Mouse (Mus musculus) kidney, postnatal 10 days (tissue): ENCODE results near the gene Bcam.
A peak's percentile ranks its signal among the peaks of the same experiment; 100 is the strongest.

Experiments used
- DNase-seq: peaks from one replicate; pipeline ENCODE4 v3.0.0; 2021; ENCODE audit warnings: mixed read lengths

Bcam gene

DNA sequence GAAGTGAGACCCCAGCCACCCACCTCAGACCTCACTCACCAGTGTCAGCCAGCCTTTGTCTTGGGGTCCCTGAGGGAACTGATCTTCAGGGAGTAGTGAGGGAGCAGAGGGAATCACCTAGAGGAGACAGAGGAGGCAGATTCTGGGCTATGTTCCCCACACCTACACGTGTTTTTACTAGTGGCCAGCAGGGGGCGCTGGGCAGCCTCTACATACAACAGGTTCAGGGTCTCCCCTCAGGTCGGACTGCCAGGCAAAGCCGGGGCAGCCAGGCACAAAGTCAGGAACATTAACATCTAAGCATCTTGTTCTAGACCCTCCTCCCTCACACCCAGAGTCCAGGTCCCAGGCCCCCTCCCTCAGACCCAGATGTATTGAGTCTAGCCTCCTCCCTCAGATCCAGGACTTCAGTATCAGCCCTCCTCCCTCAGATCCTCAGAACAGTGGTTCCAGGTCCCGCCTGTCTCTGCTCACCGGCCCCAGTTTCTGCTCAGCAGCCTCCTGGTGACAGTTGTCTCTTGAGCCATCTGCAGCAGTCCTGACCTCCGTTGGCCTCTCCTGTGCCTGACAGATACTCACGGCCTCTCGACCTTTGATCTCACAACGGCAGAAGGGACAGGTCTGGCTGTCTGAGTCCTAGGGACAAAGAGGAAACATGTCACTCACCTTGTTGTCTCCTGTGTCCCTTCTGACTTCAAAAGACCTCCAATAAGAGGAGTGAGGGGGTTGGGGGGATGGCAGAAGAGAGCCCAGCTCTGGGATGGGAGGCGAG lies 14.1 kb upstream of the Bcam start:
- no peak for DNase-seq

DNA sequence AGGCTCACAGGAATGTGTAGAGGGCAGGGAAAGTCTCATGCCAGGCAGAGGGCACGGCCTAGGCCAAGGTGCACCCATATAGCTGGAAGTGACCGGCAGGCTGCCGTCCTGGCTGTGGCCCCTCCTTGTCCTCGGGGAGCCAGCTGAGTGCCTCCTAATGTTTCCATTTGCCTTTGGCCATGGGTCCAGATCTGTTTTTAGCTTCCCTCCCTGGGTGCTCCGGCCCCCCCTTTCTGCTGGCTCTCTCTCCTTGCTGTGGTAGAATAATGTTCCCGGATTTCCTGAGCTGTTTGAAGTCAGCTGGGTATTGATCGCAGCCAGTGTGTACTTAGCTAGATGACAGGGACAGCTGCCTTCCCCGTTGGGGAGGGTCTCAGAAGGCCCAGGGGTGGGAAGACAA lies 12.8 kb upstream of the Bcam start:
- no peak for DNase-seq

DNA sequence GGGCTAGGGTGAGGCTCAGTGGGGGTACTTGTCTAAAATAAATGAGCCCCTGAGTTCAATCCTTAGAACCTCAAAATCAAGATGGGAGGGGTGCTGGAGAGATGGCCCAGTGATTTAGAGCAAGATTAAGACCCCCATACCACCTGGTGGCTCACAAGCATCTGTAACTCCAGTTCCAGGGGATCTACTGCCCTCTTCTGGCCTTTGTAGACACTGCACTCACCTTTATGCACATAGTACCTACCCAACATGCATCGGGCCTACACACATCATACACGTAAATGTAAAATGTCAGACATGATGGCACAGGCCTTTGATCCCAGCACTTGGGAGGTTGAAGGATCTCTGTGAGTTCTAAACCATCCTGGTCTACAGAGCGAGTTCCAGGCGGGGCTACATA lies 11.8 kb upstream of the Bcam start:
- peak; percentile 77 for DNase-seq

DNA sequence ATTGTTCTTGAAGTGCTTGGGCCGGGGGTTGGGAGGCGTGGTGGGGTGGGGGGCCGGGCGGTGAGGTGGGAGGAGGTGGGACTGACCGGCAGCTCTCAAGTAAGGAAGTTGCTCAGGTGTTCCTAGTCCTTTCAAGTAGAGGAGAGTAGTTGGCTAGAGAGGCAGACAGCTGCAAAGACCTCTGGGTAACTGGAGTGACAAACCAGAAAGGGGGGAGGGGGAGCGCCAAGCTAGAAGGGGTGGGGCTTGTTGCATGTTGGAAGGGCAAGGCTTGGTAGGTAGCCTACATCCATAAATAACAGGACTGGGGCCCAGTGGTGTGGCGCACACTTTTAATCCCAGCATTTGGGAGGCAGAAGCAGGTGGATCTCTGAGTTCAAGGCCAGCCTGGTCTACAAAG lies 10.9 kb upstream of the Bcam start:
- DNase-seq: no peak

DNA sequence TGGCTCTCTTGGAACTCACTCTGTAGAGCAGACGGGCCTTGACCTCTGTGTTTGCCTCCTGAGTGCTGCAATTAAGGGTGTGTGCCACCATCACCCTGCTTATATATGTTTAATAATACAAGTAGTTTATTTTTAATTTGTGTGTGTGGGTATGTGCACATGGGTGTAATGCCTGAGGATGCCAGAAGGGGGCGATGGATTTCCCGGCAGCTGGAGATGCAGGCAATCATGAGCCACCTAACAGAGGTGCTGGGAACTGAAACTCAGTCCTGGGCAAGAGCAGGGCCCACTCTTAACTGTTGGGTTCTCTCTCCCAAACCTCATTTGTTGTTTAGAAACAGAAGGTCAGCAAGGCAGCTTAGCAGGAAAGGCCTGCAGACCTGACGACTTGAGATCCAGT lies 9.1 kb upstream of the Bcam start:
- DNase-seq: no peak

DNA sequence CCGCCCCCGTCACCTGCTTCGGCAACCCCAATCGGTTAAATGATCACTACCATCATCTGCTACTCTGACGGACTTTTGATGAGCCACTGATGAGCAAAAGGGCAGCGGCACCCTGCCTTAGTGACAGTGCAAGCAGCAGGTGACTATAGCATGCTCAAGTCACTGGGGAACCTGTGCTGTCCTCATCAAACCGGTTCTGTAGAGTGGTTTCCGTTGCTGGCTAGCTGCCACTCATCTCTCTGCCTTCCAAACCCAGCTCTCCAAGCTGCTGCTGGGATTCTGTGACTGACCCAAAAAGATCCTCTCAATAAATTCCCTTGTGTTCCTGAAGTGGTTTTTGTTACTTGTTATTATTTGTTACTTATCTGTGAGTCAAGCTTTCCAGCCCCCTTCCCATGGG lies 7.8 kb upstream of the Bcam start:
- no peak for DNase-seq

DNA sequence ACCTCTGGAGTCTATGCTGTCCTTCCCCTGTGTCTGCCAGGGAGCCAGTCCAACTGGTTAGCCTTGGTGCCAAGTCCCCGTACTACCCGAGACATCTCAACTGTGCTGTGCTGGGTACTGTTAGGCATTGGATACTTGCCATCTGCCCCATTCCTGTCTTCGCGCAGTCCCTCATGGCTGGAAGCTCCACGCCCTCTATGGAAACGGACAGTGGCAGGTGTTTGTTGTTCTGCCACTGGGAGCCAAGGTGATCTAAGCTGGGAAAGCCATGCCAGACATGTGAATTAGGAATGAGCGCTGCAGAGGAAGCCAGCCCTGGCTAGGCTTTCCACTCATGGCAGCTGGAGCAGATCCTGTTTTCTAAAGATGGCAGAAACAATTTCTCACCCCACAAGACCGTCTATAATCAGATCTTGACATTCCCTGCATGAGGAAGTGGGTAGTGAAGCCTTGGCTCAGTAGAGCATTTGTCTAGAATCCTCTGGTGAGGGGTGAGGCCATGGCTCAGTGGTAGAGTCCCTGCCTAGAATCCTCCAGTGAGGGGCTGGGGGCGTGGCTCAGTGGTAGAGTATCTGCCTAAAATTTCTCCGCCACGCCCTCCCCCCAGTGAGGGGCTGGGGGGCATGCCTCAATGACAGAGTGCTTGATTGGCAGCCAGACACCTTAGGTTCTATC lies 6.4 kb upstream of the Bcam start:
- no peak for DNase-seq

DNA sequence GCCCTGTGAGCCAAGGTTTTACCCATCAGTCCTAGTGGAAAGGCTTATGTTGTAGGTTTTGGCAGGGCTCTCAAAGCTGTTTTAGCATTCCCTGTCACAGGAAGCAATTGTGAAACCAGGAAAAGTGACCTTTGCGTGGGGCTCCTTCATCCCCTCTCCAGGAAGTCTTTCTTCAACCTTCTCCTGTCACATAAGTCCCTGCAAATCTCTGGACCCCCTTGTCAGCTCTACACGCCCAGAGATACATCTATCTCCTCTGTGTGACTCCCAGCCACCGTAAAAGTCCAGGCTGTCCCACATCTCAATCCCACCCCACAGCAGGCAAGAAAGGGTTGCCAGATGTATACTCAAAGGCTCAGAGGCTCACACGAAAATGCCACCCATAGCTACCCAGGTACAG lies 866 bp upstream of the Bcam start:
- DNase-seq: no peak

DNA sequence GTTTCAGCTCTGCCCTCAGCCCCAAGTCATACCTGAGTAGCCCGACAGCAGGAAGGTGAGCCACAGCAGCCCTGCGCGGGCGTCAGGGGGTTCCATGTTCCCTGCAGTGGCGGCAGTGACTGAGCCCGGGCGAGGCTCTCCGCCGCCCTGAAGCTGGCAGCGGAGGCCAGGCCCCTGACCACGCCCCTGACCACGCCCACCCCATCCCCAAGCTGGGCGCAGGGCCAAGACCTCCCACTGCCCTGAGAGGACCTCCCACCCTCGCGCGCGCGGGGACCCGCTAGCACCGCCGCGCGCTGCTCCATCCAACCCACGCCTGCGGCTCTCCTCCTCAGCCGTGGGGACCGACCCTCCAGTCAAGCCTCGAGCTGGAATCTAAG lies 451 bp downstream of the Bcam start:
- DNase-seq: peak; percentile 97

DNA sequence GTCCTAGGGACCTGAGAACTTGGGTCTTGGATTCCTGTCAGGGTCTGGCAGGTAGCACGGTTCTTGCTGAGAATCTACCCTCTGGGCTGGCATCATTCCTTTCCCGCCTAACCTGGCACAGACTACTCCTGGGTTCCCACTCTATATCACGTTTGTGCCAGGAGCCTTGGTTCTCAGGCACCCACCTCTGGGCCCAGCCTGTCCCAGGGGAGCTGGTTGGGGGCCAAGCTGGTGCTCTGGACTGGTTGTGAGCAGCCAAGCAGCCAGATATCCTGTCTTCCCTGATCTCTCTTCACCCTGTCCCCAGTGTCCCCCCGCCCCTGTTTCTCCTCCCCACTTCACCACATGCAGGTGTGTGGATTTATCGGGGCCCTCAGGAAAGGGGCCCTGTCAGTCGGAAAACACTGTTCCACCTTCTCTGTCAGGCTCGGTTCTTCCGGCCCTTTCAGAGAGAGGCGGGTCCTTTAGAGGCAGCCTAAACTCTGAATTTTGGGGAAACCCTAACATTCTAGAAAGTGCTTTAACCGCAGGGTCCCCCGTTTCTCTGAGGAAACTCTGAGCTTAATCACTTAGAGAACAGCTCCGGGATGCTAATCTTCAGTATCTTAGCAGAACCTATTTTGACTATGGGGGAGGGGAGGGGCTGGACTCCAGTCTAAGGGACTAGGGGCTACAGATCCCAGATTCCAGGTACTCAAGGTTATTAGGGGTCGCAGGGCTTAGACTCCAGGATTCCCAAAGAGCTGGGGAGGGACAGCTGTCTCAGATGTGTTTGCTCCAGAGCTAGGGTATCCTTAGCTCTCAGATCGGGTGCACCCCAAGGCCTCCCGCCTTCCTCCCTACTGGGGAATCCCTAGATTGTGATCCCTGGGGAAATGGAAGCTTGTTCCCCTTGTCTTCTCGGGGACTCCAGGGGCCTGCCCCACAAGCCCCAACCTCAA lies 1.1 kb downstream of the Bcam start:
- no peak for DNase-seq

DNA sequence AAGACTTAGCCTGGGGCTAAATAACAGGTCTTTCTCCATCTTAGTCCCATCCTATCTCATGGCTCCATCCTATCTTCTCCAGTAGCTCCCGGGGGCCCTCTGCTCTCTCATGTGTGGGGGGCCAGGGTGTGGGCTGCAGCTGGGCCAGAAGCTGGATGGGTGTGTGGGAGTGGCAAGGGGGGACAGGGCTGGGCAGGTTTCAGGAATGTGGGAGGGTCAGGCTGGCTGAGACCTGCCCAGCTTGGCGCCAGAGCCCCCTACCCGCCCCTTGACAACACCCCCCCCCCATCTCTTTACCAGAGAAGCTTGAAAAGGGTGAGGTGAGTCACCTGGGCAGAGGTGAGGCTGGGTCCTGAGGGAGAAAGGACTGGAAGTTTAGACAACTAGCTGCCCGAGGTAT lies 1.8 kb downstream of the Bcam start:
- DNase-seq: peak; percentile 65

DNA sequence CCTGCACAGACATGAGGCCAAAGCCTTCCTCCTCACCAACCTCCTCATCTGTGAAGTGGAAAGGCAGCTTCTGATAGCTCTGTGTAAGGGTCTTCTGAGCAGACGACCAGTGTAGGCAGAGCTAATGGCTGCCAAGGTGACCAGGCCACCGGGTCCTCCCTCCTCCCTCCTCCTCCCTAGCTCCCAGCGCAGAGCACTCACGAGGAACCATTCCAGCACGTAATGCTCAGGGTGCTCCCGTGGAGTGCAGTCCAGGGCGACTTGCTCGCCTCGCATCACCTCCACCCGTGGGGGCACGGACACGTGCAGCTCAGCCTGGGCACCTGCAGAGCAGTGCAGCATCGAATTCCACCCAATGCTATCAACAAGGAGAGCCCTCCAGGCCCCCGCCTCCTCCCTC lies 2.6 kb downstream of the Bcam start:
- DNase-seq: peak; percentile 56

DNA sequence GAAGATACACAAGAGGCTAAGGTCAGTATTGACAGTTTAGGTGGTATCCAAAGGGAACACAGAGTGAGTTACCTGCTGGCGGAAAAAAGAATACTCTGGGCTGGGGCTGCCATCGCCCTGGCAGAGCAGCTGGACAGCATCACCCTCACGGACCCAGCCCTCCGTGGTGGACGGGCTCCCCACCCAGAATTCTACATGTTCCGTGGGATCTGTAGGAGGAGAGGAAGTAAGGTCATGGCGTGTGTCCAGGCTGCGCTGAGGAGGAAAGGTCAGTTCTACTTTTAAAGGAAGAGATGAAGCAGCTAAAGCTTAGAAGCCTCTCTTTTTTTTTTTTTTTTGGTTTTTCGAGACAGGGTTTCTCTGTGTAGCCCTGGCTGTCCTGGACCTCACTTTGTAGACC lies 6.2 kb downstream of the Bcam start:
- DNase-seq: no peak

DNA sequence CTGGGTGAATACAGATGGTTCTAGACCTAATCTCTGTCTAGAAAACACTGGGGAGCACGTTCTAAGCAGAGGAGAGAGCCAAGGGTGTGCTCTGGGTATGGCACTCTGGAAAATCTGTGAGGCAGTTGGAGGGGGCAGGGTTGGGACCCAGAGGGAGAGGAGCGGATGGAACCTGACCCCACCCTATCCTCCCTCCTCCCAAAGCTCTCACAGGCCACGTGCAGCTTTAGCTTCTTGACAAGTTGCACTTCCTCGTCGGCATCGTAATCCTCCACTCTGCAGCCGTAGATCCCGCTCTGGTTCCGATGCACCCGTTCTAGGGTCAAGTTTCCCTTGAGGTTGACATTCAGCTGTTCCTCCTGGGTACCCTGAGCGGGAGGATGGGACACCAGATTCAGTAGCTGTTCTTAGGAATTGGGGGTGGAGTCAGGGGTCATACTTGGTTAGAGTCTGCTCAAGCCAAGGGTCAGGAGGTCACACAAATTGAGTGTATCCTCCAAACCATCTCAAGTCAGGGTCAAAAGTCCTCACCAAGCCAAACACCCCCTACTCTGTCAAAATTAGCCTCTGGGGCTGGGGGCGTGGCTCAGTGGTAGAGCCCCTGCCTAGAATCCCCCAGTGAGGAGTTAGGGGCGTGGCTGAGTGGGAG lies 6.9 kb downstream of the Bcam start:
- no peak for DNase-seq

DNA sequence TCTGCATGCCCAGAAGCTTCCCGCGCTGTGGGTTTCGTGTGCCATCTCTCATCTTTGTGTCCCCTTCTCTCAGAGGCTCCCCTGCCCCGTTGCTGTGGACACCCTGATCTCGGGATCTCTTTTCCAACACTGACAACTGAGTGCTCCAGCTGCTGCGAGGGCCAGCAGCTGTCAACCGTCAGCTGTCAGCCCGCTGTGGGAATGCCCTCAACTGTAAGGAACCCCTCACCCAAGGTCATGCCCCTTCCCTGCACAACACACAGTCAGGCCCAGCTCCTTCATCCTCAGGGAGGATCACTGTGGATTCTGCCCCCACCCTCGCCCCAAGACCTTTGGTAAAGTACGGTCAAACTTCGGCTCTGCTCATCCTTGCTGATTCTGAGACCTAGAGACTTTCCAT lies 8.5 kb downstream of the Bcam start:
- DNase-seq: peak; percentile 67

DNA sequence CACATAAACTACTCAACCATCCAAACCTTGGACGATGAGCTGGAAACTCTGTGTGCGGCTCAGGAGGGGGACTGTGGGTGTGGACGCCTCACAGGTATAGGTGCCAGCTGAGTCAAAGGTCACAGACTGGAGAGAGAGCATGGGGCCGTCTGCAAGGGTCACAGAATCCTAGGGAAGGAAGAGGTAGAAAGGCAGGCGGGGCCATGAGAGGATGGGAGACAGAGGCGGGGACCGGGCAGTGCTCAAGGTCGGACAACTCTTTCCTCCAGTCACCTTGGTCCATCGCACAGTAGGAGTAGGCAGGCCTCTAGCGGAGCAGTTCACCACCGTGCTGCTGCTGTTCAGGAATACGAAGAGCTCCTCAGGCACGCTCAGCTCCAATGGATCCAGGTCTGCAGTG lies 10.8 kb downstream of the Bcam start:
- DNase-seq: no peak

DNA sequence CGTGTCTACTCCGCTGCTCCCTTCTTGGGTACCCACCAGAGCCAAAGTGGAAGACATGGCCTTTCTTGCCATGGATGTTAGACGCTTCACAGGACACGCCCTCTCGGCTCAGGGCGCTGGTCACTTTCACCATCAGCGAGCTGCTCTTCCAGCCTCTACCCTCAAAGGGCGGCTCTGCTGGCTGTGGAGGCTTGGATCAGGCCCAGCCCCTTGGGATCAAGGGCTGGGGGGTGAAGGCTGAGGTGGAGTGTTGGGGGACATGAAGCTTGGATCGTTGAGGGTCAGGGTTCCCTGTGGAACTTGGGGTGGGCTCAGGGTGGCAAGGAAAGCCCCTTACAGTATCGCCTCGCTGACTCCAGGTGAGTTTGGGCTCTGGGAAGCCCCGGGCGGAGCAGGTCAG lies 12.2 kb downstream of the Bcam start:
- DNase-seq: no peak

DNA sequence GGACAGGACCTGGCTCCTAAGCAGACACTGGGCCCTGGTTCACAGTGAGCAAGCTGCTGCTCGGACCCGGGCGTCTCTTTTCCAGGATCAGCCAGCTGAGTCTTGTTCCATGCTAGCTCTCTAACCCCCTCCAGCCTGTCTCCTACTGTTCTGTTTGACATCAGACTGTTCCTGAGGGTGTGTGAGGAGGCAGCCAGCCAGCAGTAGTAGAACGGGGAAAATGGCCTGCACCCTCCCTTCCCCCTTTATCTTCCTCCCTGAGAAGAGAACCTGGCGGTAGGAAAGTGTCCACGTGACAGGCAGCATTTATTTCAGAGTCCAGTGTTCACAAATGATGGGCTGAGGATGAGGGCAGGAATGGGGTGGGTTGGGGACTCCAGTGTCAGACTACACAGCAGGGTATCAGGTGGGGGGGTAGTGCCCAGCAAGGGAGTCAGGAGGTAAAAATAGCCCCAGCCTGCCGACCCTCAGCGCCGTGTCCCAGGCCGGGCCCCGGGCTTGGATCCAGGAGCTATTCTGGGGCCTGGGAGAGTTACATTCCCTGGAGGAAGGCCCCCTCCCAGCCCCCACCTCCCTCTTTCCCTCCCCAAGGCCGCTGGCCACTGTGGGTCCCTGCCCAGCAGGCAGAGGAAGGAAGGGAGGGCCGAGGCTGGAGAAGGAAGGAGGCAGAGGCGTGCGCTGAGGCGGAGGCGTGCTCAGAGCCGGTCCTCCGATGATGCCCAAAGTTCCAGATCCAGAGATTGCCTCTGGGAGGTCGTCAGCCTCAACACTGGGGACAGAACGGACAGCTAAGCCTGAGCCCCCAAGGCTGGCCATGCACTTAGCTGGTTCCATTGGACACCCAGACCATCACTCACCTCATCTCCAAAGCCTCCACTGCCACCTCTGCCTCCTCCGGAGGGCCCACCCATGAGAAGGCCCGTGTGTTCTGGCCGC lies 14.7 kb downstream of the Bcam start:
- DNase-seq: peak; percentile 86

DNA sequence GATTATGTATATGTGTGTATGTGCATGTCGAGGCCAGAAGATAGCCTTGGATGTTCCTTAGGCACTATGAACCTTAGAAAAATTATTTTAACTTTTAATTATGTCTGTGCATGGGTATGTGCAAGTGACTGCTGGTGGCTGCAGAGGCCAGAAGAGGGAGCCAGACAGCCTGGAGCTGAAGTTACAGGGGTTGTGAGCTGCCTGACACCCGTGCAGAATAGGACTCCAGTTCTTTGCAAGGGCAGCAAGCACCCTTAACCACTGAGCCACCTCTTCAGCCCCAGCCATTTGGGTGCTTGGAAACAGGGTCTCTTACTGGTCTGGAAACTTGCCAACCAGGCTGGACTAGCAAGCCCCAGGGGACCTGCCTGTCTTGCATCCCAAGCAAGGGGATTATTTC lies 15.8 kb downstream of the Bcam start:
- no peak for DNase-seq

DNA sequence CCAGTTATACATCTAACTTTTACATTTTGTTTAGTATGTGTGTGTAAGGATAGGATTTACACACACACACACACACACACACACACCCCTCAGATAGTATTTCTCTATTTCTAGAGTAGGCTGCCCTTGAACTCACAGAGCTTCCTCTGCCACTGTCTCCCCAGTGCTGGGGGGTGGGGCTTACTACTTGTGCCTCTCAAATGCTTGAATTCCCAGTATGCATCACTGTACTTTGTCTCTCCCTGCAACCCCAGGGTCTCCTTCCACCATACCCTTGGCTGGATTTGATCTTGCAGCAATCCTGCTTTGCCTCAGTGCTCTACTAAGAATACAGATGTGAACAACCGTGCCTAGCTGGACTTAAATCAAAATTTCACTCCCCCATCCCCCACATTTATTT lies 16.8 kb downstream of the Bcam start:
- DNase-seq: no peak

DNA sequence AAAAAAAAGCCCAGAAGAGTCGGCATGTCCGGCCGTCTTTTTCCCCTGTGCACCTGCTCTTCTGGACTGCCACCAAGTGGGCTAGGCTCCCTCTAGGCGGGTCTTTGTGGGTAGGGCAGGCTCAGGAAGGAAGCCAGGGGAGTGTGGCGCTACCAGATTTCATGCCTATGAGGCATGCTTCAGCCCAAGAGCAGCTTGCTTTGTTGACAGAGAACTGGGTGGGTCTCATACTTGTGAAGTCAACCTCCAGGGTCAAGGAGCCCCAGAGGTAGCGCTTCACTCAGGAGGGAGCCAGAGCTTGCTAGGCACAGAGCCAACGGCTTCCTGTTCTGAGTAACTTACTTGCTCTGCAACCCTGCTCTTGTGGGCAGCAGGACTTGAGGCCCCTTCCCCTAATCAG lies 17.2 kb downstream of the Bcam start:
- DNase-seq: peak; percentile 75

DNA sequence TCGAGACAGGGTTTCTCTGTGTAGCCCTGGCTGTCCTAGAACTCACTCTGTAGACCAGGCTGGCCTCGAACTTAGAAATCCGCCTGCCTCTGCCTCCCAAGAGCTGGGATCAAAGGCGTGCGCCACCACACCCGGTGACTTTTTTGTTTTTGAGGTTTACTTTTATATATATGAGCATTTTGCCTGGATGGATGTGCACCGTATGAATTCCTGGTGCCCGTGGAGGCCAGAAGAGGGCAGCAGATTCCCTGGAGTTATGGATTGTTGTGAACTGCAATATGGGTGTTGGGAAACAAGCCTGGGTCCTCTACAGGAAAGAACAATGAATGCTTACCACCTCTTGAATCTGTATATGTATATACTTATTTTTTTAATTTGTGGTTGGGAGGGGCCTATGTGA lies 18.2 kb downstream of the Bcam start:
- peak; percentile 49 for DNase-seq
